Mouse (Mus musculus): ENCODE results near the gene Syk. TPM values are rescaled to one million over a fixed set of nuclear protein-coding genes. Genes with fewer than 3 reads are reported as not detected.

The Syk gene
- polyA plus RNA-seq, 1 experiment = 20.0 TPM

DNA sequence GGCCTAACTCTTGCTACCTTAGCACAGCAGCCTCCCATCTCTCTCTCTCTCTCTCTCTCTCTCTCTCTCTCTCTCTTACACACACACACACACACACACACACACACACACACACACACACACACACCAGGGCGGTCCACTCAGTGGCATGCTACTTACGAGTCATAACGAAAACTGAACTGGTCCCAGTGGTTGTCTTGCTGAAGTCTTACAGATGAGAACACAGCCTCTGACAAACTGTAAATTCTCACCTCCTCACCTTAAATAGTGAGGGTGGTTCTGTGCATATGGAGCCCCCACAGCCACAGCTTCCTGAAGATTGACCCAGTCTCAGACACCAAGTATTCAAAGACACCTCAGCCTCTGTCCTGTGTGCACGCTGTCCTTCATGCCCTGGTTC lies 8.9 kb downstream of the Syk start:
- DNase-seq (ENCODE audit: low read depth, low spot score) = no peak
- WGBS = 97% methylated on average over 4 of the region's 4 CpGs

GRCm38 (mm10) chr13:52596692-52597091 lies 13.7 kb downstream of the Syk start:
- 74% methylated on average over 5 of the region's 5 CpGs for WGBS

GRCm38 (mm10) chr13:52597092-52597678 lies 14.2 kb downstream of the Syk start:
- DNase-seq (ENCODE audit: low read depth, low spot score) = no peak
- WGBS = 80% methylated on average over 11 of the region's 11 CpGs

More at GRCm38 (mm10) chr13:52596692-52597091, 13.7 kb downstream of the Syk start:
- no peak for DNase-seq (ENCODE audit: low read depth, low spot score)

GRCm38 (mm10) chr13:52598233-52598632 lies 15.3 kb downstream of the Syk start:
- WGBS = 40% methylated on average over 3 of the region's 3 CpGs
- DNase-seq (ENCODE audit: low read depth, low spot score) = no peak

GRCm38 (mm10) chr13:52600015-52600643 lies 17.2 kb downstream of the Syk start:
- no peak for DNase-seq (ENCODE audit: low read depth, low spot score)

GRCm38 (mm10) chr13:52602752-52603151 lies 19.8 kb downstream of the Syk start:
- no peak for DNase-seq (ENCODE audit: low read depth, low spot score)
- WGBS = 64% methylated on average over 4 of the region's 4 CpGs

More at GRCm38 (mm10) chr13:52600015-52600643, 17.2 kb downstream of the Syk start:
- 68% methylated on average over 4 of the region's 4 CpGs for WGBS

DNA sequence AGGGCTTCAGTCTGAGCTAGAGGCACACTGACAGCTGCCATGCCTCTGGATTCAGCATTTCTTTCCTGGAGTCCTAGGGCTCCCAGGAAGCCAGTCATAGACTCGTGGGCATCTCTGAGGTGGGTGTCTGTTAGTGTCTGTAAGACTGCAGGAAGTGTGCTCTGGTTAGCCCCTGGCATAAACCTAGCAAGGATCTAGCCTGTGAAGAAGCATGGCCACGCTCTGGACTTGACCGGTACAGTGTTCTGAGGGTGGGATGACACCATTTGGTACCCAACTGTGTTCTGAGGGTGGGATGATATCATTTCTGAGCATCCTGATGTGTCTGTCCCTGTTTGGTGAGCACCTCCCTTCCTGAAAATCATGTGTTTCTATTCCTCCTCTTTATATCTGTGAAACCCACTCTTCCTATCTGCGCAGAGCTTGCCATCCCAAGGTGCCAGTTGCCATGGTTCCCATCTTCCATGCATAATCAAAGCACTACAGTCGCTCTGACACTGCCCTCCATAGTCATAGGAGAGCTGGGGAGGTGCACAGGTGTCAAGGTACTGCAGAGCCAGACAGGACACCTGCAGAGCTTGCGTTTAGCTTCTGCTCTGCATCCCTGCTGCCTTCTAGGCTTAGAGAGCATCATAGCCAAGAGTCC lies 20.9 kb downstream of the Syk start:
- WGBS = 89% methylated on average over 6 of the region's 6 CpGs

DNA sequence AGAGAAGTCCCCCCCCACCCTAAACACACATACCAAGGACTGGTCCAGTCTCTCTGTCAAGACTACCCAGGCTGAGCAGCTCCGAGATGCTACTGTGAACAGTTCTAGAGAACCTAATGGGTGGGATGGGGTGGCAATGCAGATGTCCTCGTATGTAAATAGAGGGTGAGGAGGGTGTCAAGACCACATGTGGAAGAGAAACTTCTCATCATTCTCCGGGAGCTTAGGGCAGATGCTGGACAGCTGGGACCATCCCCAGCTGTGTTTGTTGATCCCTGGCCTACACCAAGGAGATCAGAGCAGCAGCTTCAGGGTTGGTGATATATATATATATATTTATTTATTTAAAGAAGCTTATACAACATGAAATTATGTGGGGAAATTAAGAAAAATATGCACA lies 22.0 kb downstream of the Syk start:
- no peak for DNase-seq (ENCODE audit: low read depth, low spot score)
- 78% methylated on average over 3 of the region's 3 CpGs for WGBS

More for the DNA sequence above, 20.9 kb downstream of the Syk start:
- no peak for DNase-seq (ENCODE audit: low read depth, low spot score)

GRCm38 (mm10) chr13:52605911-52606310 lies 22.9 kb downstream of the Syk start:
- DNase-seq (ENCODE audit: low read depth, low spot score) = no peak
- 87% methylated on average over 4 of the region's 4 CpGs for WGBS

- 70% methylated on average over 3 of the region's 3 CpGs for WGBS
- DNase-seq (ENCODE audit: low read depth, low spot score) = no peak
Observed at GRCm38 (mm10) chr13:52606656-52607275, 23.8 kb downstream of the Syk start.

DNA sequence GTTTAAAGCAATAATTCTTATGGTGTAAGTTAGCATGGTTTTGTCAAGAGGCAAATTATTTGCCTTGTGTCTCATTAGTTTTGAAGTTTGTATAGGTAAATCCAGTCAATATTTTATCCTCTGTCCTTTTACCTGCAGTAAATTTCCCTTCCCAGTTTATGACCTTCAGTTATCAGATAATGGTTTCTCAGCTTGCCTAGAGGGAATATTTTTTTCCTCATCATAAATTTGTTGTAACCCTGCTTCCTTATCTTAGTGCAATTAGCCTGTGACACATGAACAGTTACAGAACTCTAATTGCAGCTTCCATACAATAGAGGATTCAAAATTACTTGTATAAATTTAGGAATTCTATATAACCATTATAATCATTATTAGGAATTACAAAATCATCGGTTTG lies 25.0 kb downstream of the Syk start:
- 38% methylated on average over 1 of the region's 1 CpGs for WGBS
- DNase-seq (ENCODE audit: low read depth, low spot score) = no peak

GRCm38 (mm10) chr13:52610463-52610862 lies 27.5 kb downstream of the Syk start:
- DNase-seq (ENCODE audit: low read depth, low spot score) = no peak
- WGBS = 90% methylated on average over 7 of the region's 7 CpGs

DNA sequence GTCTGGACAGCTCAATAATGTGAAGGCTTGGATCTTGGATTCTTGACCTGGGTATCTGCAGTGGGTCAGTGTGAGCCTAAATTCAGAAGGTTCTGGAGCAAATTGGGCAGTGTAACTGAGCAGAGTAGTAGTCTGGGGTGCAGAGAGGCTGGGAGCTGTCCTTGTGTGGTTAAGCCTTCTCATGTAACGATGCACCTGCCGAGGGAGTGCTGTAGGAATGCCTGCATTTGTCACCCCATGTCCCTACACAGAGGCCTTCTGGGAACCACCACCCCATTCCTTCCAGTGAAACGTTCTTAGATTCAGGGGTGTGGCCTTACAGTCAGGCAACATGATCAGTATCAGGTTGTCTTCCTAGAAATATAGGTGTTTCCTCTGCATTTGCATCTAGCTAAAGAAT lies 30.3 kb downstream of the Syk start:
- no peak for DNase-seq (ENCODE audit: low read depth, low spot score)
- WGBS = 64% methylated on average over 3 of the region's 3 CpGs

DNA sequence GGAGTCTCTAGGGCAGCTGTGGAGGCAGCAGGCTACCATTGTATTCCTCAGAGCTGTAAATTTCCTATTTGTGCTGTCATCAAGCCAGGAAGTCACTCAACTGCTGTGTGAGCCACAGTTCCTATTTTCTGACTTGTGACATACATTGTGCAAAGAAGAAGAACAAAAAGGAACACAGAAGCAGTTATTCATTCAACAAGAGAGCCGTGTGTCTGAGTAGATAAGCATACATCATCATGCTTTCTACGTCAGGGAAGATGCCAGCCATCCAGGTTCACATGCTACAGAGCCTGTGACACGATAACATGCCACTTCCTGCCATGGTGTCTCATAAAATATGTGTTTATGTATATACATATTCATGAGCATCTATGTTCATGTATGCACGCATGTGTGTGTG lies 32.1 kb downstream of the Syk start:
- DNase-seq (ENCODE audit: low read depth, low spot score) = no peak
- 85% methylated on average over 4 of the region's 4 CpGs for WGBS

DNA sequence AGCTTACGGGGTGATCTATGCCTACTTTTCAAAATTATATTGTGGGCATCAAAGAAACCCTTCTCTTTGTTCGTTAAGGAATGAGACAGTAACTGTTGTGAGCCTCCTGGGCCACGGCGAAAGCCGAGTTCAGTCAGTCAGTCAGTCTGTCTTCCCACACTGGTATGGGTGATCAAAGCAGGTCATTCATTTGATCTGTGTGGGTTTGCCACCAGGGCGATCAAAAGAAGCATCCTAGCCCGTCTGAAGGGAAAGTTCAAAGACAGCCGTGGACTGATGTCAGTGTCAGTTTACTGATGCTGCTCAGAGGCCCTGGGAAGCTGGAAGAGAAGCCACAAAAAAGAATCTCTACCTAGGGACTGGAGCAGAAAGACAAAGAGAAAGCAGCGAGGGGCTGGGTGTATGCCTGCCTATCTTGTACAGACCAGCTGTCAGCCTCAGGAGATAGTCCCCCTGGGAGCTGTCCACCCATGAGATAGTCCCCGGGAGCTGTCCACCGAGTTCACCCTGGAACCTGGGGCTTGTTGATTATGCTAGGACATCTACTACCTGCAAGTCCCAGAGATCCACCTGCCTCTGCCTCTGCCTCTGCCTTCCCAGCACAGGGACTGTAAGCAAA lies 34.2 kb downstream of the Syk start:
- no peak for DNase-seq (ENCODE audit: low read depth, low spot score)
- WGBS = 80% methylated on average over 11 of the region's 11 CpGs

- DNase-seq (ENCODE audit: low read depth, low spot score) = no peak
- WGBS = 31% methylated on average over 4 of the region's 4 CpGs
Observed at GRCm38 (mm10) chr13:52618592-52618991, 35.6 kb downstream of the Syk start.

DNA sequence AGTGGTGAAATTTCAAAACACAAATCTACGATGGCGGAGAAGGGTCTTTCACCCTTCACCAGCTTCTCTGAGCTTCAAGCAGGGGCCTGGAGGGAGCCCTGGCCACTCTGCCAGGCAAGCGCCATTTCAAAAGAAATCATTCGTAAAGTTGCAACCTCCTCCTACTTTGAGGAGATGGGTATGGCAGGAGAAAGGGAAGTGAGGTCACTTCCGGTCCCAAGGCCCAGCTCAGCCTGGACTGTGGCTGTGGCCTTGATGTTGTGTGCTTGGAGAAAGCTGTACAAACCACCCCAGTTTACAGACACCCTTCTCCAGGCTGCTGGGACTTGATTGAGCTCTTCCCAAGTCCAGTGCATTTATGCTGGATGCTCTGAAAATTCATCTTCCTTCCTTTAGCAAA lies 36.5 kb downstream of the Syk start:
- 82% methylated on average over 5 of the region's 5 CpGs for WGBS
- no peak for DNase-seq (ENCODE audit: low read depth, low spot score)

DNA sequence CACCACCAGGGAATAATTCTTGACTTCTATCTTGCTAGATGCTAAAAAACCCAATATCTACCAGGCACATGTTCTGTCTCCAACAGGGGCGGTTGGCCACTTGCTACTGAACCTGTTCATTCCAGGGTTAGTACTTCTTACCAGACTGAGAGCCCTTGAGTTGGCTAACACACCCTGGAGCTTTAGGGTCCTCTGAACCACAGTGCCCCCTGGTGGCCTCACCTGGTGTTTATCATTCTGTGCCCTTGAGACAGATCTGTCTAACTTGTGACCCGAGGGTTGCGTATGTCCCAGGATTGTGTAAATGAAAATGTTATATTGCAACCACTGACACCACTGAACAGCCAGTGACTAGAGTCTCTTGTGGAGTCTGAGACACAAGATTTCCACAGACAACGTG lies 41.1 kb downstream of the Syk start:
- WGBS = 64% methylated on average over 4 of the region's 4 CpGs
- no peak for DNase-seq (ENCODE audit: low read depth, low spot score)

DNA sequence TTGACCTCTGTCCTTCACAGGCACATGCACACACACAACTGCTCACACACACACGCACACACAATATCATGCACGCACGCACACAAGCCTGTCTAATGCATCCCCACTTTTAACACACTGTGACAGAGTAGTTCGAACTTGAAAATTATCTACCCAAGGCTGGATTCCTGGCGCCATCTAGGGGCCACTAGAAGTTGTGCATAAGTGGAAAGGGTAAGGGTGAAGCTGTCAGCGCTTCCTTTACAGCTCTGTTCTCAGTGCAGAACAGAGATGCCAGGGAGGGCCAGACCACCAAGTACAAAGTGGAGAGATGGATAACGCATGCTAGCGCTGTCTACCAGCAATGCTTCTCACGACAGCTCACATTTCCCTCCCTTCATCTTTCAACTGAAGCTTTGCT lies 45.6 kb downstream of the Syk start:
- 34% methylated on average over 9 of the region's 9 CpGs for WGBS
- DNase-seq (ENCODE audit: low read depth, low spot score) = peak; percentile 16

- no peak for DNase-seq (ENCODE audit: low read depth, low spot score)
- 42% methylated on average over 4 of the region's 4 CpGs for WGBS
Observed at GRCm38 (mm10) chr13:52631624-52632023, 48.7 kb downstream of the Syk start.

All from large intestine, adult 2 months (tissue).